Mouse (Mus musculus) heart, embryonic 16.5 days (tissue): ENCODE data around the gene Fars2. TPM values are rescaled to one million over a fixed set of nuclear protein-coding genes. Genes with fewer than 3 reads are reported as not detected.
"Not testable (repeated sequence)": the region's sequence is repeated elsewhere in the genome, so short reads cannot be mapped to it uniquely, and the experiment has no call there.

Experiments
- ATAC-seq: fragments of 200-750 bp; cut with Nextera tagmentation; replicated peaks from 2 replicates; pipeline ENCODE4 v1.8.0; 2017; ENCODE audit warnings: moderate number of reproducible peaks; ENCODE audit not compliant: insufficient read depth, low FRiP score; ENCODE audit errors: extremely low read depth
- H3K27ac ChIP-seq: fragments of 300-500 bp; sonication (generic); 2 replicates; pipeline ENCODE4 v1.5.1; 2014; ENCODE audit warnings: mild to moderate bottlenecking, low read length, control low read depth, moderate library complexity
- H3K27me3 ChIP-seq: fragments of 300-500 bp; sonication (generic); 2 replicates; pipeline ENCODE4 v1.6.1; 2014; ENCODE audit warnings: low read length, mixed read lengths; ENCODE audit not compliant: control insufficient read depth, insufficient read depth
- H3K36me3 ChIP-seq: fragments of 300-500 bp; sonication (generic); 2 replicates; pipeline ENCODE4 v1.6.1; 2014; ENCODE audit not compliant: control insufficient read depth, insufficient read depth
- H3K4me1 ChIP-seq: fragments of 300-500 bp; sonication (generic); 2 replicates; pipeline ENCODE4 v1.6.1; 2014; ENCODE audit warnings: low read length, mixed read lengths; ENCODE audit not compliant: control insufficient read depth, insufficient read depth
- H3K4me2 ChIP-seq: fragments of 300-500 bp; sonication (generic); 2 replicates; pipeline ENCODE4 v1.6.1; 2014; ENCODE audit warnings: low read depth, mild to moderate bottlenecking, control low read depth, low read length
- H3K4me3 ChIP-seq: fragments of 300-500 bp; sonication (generic); 2 replicates; pipeline ENCODE4 v1.5.1; 2014; ENCODE audit warnings: mild to moderate bottlenecking, control low read depth, low read length
- H3K9ac ChIP-seq: fragments of 300-500 bp; sonication (generic); 2 replicates; pipeline ENCODE4 v1.6.1; 2014; ENCODE audit warnings: low read length, control low read depth
- H3K9me3 ChIP-seq: fragments of 300-500 bp; sonication (generic); replicated peaks from 2 replicates; pipeline ENCODE4 v1.6.1; 2016; ENCODE audit warnings: low read length; ENCODE audit not compliant: control insufficient read depth
- WGBS: fragments of 180-500 bp; shearing (Covaris S2); extraction: QIAGEN DNeasy Blood & Tissue Kit; methylation state at CpG from one replicate; pipeline ENCODE4 v1.1.7; 2014; 5-methylcytosine and 5-hydroxymethylcytosine counted together
- polyA plus RNA-seq: library from polyadenylated mRNA; unstranded; fragments of >200 nt; fragmentation: Nextera tagmentation; extraction: Ambion mirVana; gene quantifications from 2 replicates; pipeline ENCODE4 v1.2.1, GENCODE M21; 2015

Fars2 gene
- polyA plus RNA-seq, 1 experiment from 2014 or later = 71.5 TPM

DNA sequence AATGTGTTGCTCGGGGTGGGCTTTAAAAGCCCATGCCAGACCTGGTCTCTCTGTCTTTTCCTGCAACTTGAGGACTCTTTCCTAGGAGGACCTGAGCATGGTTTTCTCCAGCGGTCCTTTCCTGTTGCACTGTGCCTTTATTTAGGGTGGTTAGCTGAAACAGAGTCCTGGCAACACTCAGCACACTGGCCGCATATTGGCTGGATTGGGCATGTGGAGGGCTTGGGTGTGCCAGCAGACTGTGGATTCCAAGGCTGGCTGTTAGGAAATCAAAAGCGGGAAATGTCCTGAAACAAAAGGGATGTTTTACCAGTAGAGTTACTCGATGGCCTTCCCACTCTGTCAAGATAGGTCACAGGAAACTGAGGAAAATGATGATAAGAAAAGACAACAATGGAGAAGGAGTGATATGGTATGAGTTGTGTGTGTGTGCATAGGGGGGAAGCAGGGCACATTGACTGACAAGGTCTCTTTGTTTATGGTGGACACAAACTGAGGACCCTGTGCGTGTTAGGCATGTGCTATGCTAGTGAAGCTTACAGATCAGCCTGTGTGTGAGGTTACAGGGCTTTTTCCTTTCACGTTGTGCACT, 39.2 kb downstream of the Fars2 start:
- Histone ChIP-seq H3K4me2 (no peak overlapping the region), H3K4me1 (peaks cover 14% of the 10 kb centered on the region; the same call in 1 of the 2 replicates), H3K27ac (no peak overlapping the region), H3K9ac (no peak overlapping the region), H3K36me3 (peaks cover 3% of the 10 kb centered on the region; the same call in 1 of the 2 replicates), H3K27me3 (no peaks in the 10 kb centered on the region), H3K9me3 (no peaks in the 10 kb centered on the region; the same call in 1 of the 2 replicates), H3K4me3 (no peak overlapping the region)
- 0 out of 2 replicates have a peak, but pooled peaks have one; percentile 41 for ATAC-seq
- WGBS = 71% methylated on average over 7 of the region's 7 CpGs

DNA sequence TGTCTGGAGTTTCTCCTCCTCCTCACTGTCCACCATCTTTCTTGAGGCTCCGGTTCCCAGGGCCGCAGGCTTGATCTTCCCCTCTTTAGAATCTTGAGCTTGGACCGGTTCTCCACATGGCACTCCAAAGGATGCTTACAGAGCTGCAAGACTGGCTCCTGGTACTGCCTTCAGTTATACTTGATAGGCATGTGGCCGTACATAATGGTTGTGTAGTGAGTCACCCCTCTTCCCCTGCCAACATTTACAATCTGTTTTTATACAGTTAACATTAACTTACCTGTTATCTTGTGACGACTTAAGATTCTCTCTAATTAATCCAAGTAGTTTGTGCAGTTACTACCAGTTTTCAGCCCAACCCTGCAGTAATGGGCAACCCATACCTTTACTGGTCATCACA, 46.2 kb downstream of the Fars2 start:
- no peaks in the 10 kb centered on the region for H3K27me3 ChIP-seq
- no peaks in the 10 kb centered on the region for H3K36me3 ChIP-seq
- peaks cover under 1% of the 10 kb centered on the region; the same call in 1 of the 2 replicates for H3K4me1 ChIP-seq
- 83% methylated on average over 5 of the region's 5 CpGs for WGBS
- H3K27ac ChIP-seq = no peak overlapping the region
- H3K9me3 ChIP-seq = no peaks in the 10 kb centered on the region
- H3K4me3 ChIP-seq = no peak overlapping the region
- H3K9ac ChIP-seq = no peak overlapping the region
- no peak for ATAC-seq
- H3K4me2 ChIP-seq = no peak overlapping the region

GRCm38 (mm10) chr13:36163898-36164297, 46.7 kb downstream of the Fars2 start:
- no peaks in the 10 kb centered on the region for H3K4me1 ChIP-seq
- 74% methylated on average over 1 of the region's 1 CpGs for WGBS
- no peak for ATAC-seq
- H3K36me3 ChIP-seq = no peaks in the 10 kb centered on the region
- no peak overlapping the region for H3K27ac ChIP-seq
- H3K27me3 ChIP-seq = no peaks in the 10 kb centered on the region
- H3K9me3 ChIP-seq = no peaks in the 10 kb centered on the region
- no peak overlapping the region for H3K4me3 ChIP-seq
- H3K4me2 ChIP-seq = no peak overlapping the region
- no peak overlapping the region for H3K9ac ChIP-seq

DNA sequence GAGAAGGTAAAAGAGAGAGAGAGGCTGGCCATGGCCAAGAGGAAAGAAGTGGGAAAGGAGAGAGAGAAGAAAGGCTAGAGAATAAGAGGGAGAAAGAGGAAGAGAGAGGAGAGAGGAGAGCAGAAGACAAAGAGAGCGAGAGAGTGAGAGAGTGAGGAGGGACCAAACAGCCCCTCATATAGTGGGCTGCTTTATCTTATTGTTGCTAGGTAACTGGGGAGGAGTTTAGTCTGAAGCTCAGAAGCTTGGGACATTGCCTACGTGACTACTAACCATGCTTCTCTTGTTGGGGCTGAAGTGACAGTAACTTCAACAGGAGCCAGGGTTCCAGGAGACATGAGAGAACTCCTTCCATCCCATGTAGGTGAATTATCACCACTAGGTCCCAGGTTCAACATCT, 55.8 kb downstream of the Fars2 start:
- H3K27ac ChIP-seq, H3K27me3 ChIP-seq, H3K4me1 ChIP-seq, H3K9ac ChIP-seq, H3K9me3 ChIP-seq, H3K36me3 ChIP-seq, H3K4me3 ChIP-seq, ATAC-seq, H3K4me2 ChIP-seq: not testable (repeated sequence)
- WGBS = 34% methylated on average over 2 of the region's 2 CpGs

DNA sequence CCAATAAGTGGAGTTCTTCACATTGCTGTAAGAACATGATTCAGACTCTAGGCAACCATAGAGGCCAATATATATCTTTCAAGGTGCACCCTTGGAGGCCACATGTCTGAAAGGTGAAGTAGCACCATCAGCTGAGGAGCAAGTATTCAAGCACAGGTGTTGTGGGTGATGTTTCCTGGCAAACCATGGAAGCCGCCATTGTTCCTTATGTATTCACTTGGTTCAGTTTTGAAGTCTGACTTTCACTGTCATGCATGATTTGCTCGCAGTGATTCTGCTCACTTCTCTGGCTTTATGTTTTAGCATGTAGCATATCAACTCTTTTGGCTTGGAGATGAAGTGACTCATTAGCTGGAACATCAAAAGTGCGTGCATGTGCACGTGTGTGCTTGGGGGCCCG, 56.9 kb downstream of the Fars2 start:
- H3K4me3 ChIP-seq = no peak overlapping the region
- WGBS = 94% methylated on average over 5 of the region's 5 CpGs
- no peaks in the 10 kb centered on the region for H3K36me3 ChIP-seq
- H3K27me3 ChIP-seq = no peaks in the 10 kb centered on the region
- no peaks in the 10 kb centered on the region for H3K9me3 ChIP-seq
- no peak for ATAC-seq
- H3K9ac ChIP-seq = no peak overlapping the region
- no peak overlapping the region for H3K4me2 ChIP-seq
- H3K27ac ChIP-seq = no peak overlapping the region
- H3K4me1 ChIP-seq = no peaks in the 10 kb centered on the region; the same call in 1 of the 2 replicates

DNA sequence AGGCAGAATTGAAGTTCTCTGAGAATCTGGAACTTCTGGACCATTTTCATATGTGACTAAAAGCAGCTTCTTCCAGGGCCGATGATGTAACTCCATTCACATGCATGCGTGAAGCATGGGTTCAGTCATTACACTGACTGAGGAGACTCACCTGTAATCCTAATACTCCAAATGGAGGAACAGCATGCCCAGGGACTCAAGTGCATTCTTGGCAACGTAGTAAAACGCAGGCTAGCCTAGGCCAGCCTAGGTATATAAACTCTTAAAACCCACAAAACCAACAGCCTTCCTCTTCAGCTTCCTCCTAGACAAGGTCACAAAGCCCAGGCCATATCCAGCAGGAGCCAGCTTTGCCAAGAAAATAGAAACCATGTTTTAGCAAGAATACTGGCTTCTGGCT, 57.6 kb downstream of the Fars2 start:
- no peak overlapping the region for H3K9ac ChIP-seq
- H3K27ac ChIP-seq = no peak overlapping the region
- WGBS = 87% methylated on average over 4 of the region's 4 CpGs
- H3K4me1 ChIP-seq = no peaks in the 10 kb centered on the region; the same call in 1 of the 2 replicates
- no peaks in the 10 kb centered on the region for H3K9me3 ChIP-seq
- H3K27me3 ChIP-seq = no peaks in the 10 kb centered on the region
- H3K36me3 ChIP-seq = no peaks in the 10 kb centered on the region
- no peak for ATAC-seq
- H3K4me3 ChIP-seq = no peak overlapping the region
- no peak overlapping the region for H3K4me2 ChIP-seq

DNA sequence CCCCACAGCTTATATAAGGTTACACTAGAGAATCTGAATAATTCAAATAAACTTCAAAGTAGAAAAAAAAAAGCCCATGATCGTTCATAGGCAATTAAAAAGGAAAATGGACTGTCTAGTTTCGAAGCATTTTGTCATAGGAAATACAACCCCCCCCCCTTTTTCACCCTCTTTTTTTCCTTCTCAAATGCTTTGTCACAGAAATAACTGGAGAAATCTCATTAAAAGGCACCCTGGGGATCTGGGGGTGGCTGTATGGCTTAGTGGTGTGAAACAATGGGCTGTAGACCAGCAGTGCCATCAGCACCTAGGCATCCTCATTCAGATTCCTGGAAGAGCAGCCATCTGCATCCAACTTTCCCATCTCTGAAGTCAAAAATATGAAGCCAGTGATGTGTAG, 64.0 kb downstream of the Fars2 start:
- Histone ChIP-seq H3K9ac (no peak overlapping the region), H3K9me3 (no peaks in the 10 kb centered on the region), H3K4me1 (no peaks in the 10 kb centered on the region), H3K4me3 (no peak overlapping the region), H3K27ac (no peak overlapping the region), H3K4me2 (no peak overlapping the region), H3K27me3 (no peaks in the 10 kb centered on the region), H3K36me3 (no peaks in the 10 kb centered on the region)
- no peak for ATAC-seq
- 82% methylated on average over 2 of the region's 2 CpGs for WGBS

DNA sequence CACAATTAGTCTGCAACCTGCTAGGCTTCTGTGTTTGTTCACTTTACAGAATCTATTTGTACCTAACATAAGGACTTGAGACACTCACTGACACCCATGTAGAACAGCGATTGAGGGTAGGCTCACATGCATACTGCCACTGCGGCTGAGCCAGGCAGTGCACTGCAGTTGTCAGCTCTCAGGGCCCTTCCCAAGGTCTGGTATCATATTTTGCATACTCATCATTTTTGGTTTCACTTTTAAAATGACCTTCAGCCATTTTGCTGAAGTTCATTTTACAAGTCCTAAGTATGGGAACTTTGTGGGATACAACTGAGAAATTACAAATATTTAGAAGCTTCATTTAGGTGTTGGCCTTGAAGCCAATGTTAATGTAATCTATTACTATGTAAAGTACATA, 73.4 kb downstream of the Fars2 start:
- no peaks in the 10 kb centered on the region for H3K4me1 ChIP-seq
- no peaks in the 10 kb centered on the region for H3K36me3 ChIP-seq
- no peak overlapping the region for H3K4me3 ChIP-seq
- H3K27ac ChIP-seq = no peak overlapping the region
- no peak overlapping the region for H3K4me2 ChIP-seq
- 66% methylated on average over 2 of the region's 2 CpGs for WGBS
- H3K27me3 ChIP-seq = no peaks in the 10 kb centered on the region
- no peak for ATAC-seq
- no peaks in the 10 kb centered on the region for H3K9me3 ChIP-seq
- no peak overlapping the region for H3K9ac ChIP-seq

- Histone ChIP-seq H3K9ac (no peak overlapping the region), H3K4me1 (no peaks in the 10 kb centered on the region), H3K4me2 (no peak overlapping the region), H3K4me3 (no peak overlapping the region), H3K36me3 (no peaks in the 10 kb centered on the region), H3K27me3 (no peaks in the 10 kb centered on the region), H3K27ac (no peak overlapping the region), H3K9me3 (no peaks in the 10 kb centered on the region)
- 83% methylated on average over 5 of the region's 5 CpGs for WGBS
- ATAC-seq = no peak
These were observed 76.4 kb downstream of the Fars2 start for GRCm38 (mm10) chr13:36193484-36194113.
